ENCODE assay signal across 9 mouse cellular contexts in the genomic region with DNA sequence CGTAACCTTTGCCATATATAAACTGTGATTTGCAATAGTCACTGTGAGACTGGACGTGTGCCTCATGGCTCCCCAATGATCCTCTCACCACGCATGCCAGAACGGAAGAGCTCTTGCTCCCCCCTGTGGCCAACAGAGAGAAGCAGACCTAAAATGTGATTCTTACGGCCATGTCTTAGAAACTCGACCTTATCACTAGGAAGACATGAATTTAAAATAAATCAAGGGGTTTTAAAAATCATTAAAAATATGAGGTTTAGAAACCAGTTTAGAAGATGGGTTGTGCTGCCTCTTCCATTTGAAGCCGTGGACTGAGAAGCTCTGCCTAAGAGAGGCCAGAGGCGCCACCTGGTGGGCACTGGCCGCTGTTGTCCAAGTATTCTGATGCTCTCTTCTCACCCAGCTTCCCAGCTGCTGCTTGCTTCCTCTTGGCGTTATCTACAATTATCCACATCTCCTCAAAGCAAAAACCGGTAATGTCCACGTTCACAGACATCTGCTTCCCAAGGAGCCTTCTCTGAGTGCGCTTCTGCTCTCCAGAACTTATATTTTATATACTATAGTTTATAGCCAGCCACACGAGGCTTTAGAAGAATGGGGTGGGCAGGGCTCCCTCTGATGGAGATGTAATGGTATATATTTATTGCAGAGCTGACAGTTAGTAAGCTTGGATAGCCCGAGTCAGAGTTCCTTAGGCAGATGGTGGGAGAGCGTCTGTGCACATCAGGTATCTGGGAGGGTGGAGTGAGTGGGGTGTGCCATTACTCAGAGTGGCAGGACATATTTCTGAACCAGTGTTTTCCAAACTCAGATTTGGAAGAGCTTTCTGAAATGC. TPM values are rescaled to one million over a fixed set of nuclear protein-coding genes. Genes with fewer than 3 reads are reported as not detected.
DNase-seq lines count a peak whose midpoint lies in the region; ATAC-seq and TF ChIP-seq lines count a peak whose summit lies in the region.
"Had no signal": no experiment of that assay in that cellular context is flagged by ENCODE, and none has a peak within 500 bp of the region (broad histone marks: within the 10 kb centered on the region; RNA-seq: fewer than 3 reads in every experiment).

No protein-coding gene starts in this region.

- peak; percentile 46; the same call in 1 of the 2 replicates for TF ChIP-seq EP300 in CH12.LX (IDR thresholded peaks at IDR 0.05; ENCODE audit: low read length)
- TF ChIP-seq EP300 in heart, postnatal 0 days (IDR thresholded peaks at IDR 0.05; ENCODE audit: low read depth), result no peak
- no peak for TF ChIP-seq EP300 in liver, embryonic 14.5 days (IDR thresholded peaks at IDR 0.05; ENCODE audit: low read depth)

- peak overlapping the region; percentile 41; the same call in 1 of the 2 replicates for H3K27ac ChIP-seq in CH12.LX (ENCODE audit: insufficient read depth, low read depth)
- no peak overlapping the region for H3K27ac ChIP-seq in forebrain, embryonic 12.5 days
- no peak overlapping the region for H3K27ac ChIP-seq in heart, postnatal 0 days (ENCODE audit: low read depth)
- H3K27ac ChIP-seq in liver, embryonic 14.5 days, result no peak overlapping the region
- H3K27ac ChIP-seq in neural tube, embryonic 11.5 days (ENCODE audit: low read depth, low read length), result no peak overlapping the region
- H3K27ac ChIP-seq in stomach, embryonic 16.5 days (ENCODE audit: low read length), result no peak overlapping the region
- H3K27ac ChIP-seq: macrophage had no signal

- peak; percentile 95 to 97 for TF ChIP-seq CTCF in CH12.LX (conservative IDR thresholded peaks at IDR 0.05 in 1 of 2, IDR thresholded peaks at IDR 0.05 in 1 of 2; ENCODE audit: low read depth in 2 of 2, low read length in 2 of 2)
- peak; percentile 69 for TF ChIP-seq CTCF in heart, postnatal 0 days (IDR thresholded peaks at IDR 0.05; ENCODE audit: low read depth)
- TF ChIP-seq CTCF in liver, embryonic 14.5 days (IDR thresholded peaks at IDR 0.05; ENCODE audit: low read depth), result peak; percentile 82

- TF ChIP-seq RAD21 in CH12.LX (IDR thresholded peaks at IDR 0.05; ENCODE audit: low read depth, low read length), result peak; percentile 79

- H3K9ac ChIP-seq in CH12.LX (ENCODE audit: insufficient read depth, low read depth), result peak overlapping the region; percentile 6; the same call in 1 of the 2 replicates
- no peak overlapping the region for H3K9ac ChIP-seq in forebrain, embryonic 12.5 days
- H3K9ac ChIP-seq in heart, postnatal 0 days (replicated peaks; ENCODE audit: low read depth, low read length), result no peak overlapping the region
- H3K9ac ChIP-seq in liver, embryonic 14.5 days (replicated peaks), result no peak overlapping the region
- H3K9ac ChIP-seq in neural tube, embryonic 11.5 days (ENCODE audit: low read length), result no peak overlapping the region
- 0 out of 2 replicates have a peak overlapping the region, but pooled peaks have one; percentile 59 for H3K9ac ChIP-seq in stomach, embryonic 16.5 days (ENCODE audit: low read length)

- peak; percentile 86 for ATAC-seq in forebrain, embryonic 12.5 days (ENCODE audit: low FRiP score)
- peak; percentile 70 for ATAC-seq in heart, postnatal 0 days (ENCODE audit: insufficient read depth, low read depth)
- ATAC-seq in liver, embryonic 14.5 days (ENCODE audit: insufficient read depth), result peak; percentile 60; the same call in 1 of the 2 replicates
- ATAC-seq in neural tube, embryonic 11.5 days (ENCODE audit: insufficient read depth, low FRiP score, low TSS enrichment), result peak; percentile 79
- ATAC-seq in stomach, embryonic 16.5 days (ENCODE audit: insufficient read depth, low FRiP score), result peak; percentile 61; the same call in 1 of the 2 replicates

- no peaks in the 10 kb centered on the region for H3K9me3 ChIP-seq in CH12.LX (replicated peaks; ENCODE audit: low read length)
- no peaks in the 10 kb centered on the region for H3K9me3 ChIP-seq in forebrain, embryonic 12.5 days
- H3K9me3 ChIP-seq in heart, postnatal 0 days (replicated peaks; ENCODE audit: control insufficient read depth, low read length), result no peaks in the 10 kb centered on the region
- H3K9me3 ChIP-seq in liver, embryonic 14.5 days (ENCODE audit: control insufficient read depth, low read length), result no peaks in the 10 kb centered on the region
- no peaks in the 10 kb centered on the region for H3K9me3 ChIP-seq in neural tube, embryonic 11.5 days (ENCODE audit: control insufficient read depth, low read length)
- no peaks in the 10 kb centered on the region for H3K9me3 ChIP-seq in stomach, embryonic 16.5 days (replicated peaks; ENCODE audit: control insufficient read depth, low read length)

- no peaks in the 10 kb centered on the region for H3K79me2 ChIP-seq in CH12.LX (replicated peaks; ENCODE audit: control insufficient read depth, extremely low read depth, insufficient read depth, poor library complexity, severe bottlenecking)

- H3K27me3 ChIP-seq in CH12.LX (replicated peaks), result no peaks in the 10 kb centered on the region
- H3K27me3 ChIP-seq in forebrain, embryonic 12.5 days, result no peaks in the 10 kb centered on the region
- H3K27me3 ChIP-seq in heart, postnatal 0 days (ENCODE audit: control insufficient read depth, insufficient read depth, low read length), result no peaks in the 10 kb centered on the region
- no peaks in the 10 kb centered on the region for H3K27me3 ChIP-seq in liver, embryonic 14.5 days (ENCODE audit: control insufficient read depth, insufficient read depth, low read length)
- no peaks in the 10 kb centered on the region for H3K27me3 ChIP-seq in neural tube, embryonic 11.5 days (ENCODE audit: control insufficient read depth, insufficient read depth, low read length)
- H3K27me3 ChIP-seq in stomach, embryonic 16.5 days (ENCODE audit: control insufficient read depth, insufficient read depth, low read length), result no peaks in the 10 kb centered on the region

- 8% methylated on average over 16 of the region's 16 CpGs for WGBS in forebrain, embryonic 12.5 days
- 2% methylated on average over 16 of the region's 16 CpGs for WGBS in heart, postnatal 0 days
- WGBS in liver, embryonic 14.5 days (ENCODE audit: insufficient replicate concordance), result 6% methylated on average over 16 of the region's 16 CpGs
- 6% methylated on average over 16 of the region's 16 CpGs for WGBS in neural tube, embryonic 11.5 days
- WGBS in stomach, embryonic 16.5 days, result 5% methylated on average over 16 of the region's 16 CpGs

- dilution Hi-C loops in CH12.LX (cut with MboI; ENCODE audit: extremely low pct_ligation_motif_present, extremely low pct_unique_long_range_greater_than_20kb, low sequenced_read_pairs), result loop anchor here (25.0 kb wide), 1 partner anchor 109 kb away; no protein-coding TSS in a partner anchor

- H3K4me1 ChIP-seq in CH12.LX (ENCODE audit: control insufficient read depth in 1 of 2, insufficient read depth in 2 of 2), result peaks cover 5 to 18% of the 10 kb centered on the region in 2 experiments; a peak in 3 of 4 replicates
- no peaks in the 10 kb centered on the region; the same call in 1 of the 2 replicates for H3K4me1 ChIP-seq in forebrain, embryonic 12.5 days
- H3K4me1 ChIP-seq in heart, postnatal 0 days (ENCODE audit: control insufficient read depth, insufficient read depth), result no peaks in the 10 kb centered on the region
- H3K4me1 ChIP-seq in liver, embryonic 14.5 days (replicated peaks; ENCODE audit: control insufficient read depth in 2 of 2, insufficient read depth in 2 of 2, low read length in 1 of 2), result no peaks in the 10 kb centered on the region
- no peaks in the 10 kb centered on the region for H3K4me1 ChIP-seq in neural tube, embryonic 11.5 days (ENCODE audit: control insufficient read depth, insufficient read depth, low read length)
- no peaks in the 10 kb centered on the region; the same call in 1 of the 2 replicates for H3K4me1 ChIP-seq in stomach, embryonic 16.5 days (ENCODE audit: control insufficient read depth, insufficient read depth, low read length)

- H3K4me3 ChIP-seq in CH12.LX (replicated peaks in 1 of 3; ENCODE audit: low read depth in 2 of 3, low read length in 2 of 3, poor library complexity in 1 of 3), result no peak overlapping the region
- H3K4me3 ChIP-seq in forebrain, embryonic 12.5 days (replicated peaks), result peak overlapping the region; percentile 34
- H3K4me3 ChIP-seq in heart, postnatal 0 days (ENCODE audit: low read depth, low read length), result peak overlapping the region; percentile 23; the same call in 1 of the 2 replicates
- H3K4me3 ChIP-seq in liver, embryonic 14.5 days (ENCODE audit: insufficient read depth in 1 of 2, low read depth in 2 of 2, low read length in 2 of 2), result no peak overlapping the region
- H3K4me3 ChIP-seq in neural tube, embryonic 11.5 days (ENCODE audit: low read depth, low read length), result peak overlapping the region; percentile 12; the same call in 1 of the 2 replicates
- peak overlapping the region; percentile 37 for H3K4me3 ChIP-seq in stomach, embryonic 16.5 days (replicated peaks; ENCODE audit: low read length)

- peak overlapping the region; percentile 17; the same call in 1 of the 2 replicates for H3K4me2 ChIP-seq in CH12.LX (ENCODE audit: insufficient read depth, low read depth, poor library complexity, severe bottlenecking)
- H3K4me2 ChIP-seq in forebrain, embryonic 12.5 days, result peak overlapping the region; percentile 59
- peak overlapping the region; percentile 54 for H3K4me2 ChIP-seq in heart, postnatal 0 days (ENCODE audit: low read depth, low read length)
- 0 out of 2 replicates have a peak overlapping the region, but pooled peaks have one; percentile 22 for H3K4me2 ChIP-seq in liver, embryonic 14.5 days (ENCODE audit: low read depth)
- peak overlapping the region; percentile 38 for H3K4me2 ChIP-seq in neural tube, embryonic 11.5 days (ENCODE audit: low read depth)
- peak overlapping the region; percentile 68 for H3K4me2 ChIP-seq in stomach, embryonic 16.5 days (ENCODE audit: low read depth, low read length)

- peak; percentile 96 for DNase-seq in CH12.LX (ENCODE audit: extremely low read depth)
- peak; percentile 60 for DNase-seq in c-Kit-positive CD71-positive TER-119-negative erythroid progenitor cells, embryonic 14.5 days (ENCODE audit: low read depth)
- peak; percentile 82 for DNase-seq in heart, postnatal 0 days (ENCODE audit: low spot score)
- peak; percentile 78 to 94 for DNase-seq in kidney, postnatal 36 days
- peak; percentile 28 to 50 (median 33) for DNase-seq in liver, embryonic 14.5 days (ENCODE audit: low read depth in 3 of 3, low spot score in 3 of 3)
- DNase-seq in neural tube, embryonic 11.5 days (ENCODE audit: low spot score), result peak; percentile 88

- in situ Hi-C loops in CH12.LX (cut with MboI; ENCODE audit: low pct_ligation_motif_present, low pct_unique_long_range_greater_than_20kb, low sequenced_read_pairs), result loop anchor here (5.0 to 25.0 kb wide), 2 partner anchors 41 to 759 kb away; no protein-coding TSS in a partner anchor

- TF ChIP-seq POLR2A in CH12.LX (IDR thresholded peaks at IDR 0.05; ENCODE audit: low read depth, low read length), result peak; percentile 46; the same call in 1 of the 2 replicates

- H3K36me3 ChIP-seq in CH12.LX (replicated peaks in 1 of 2; ENCODE audit: control insufficient read depth in 1 of 2, insufficient read depth in 1 of 2, low read length in 1 of 2), result peaks cover 75 to 94% of the 10 kb centered on the region in 2 experiments
- H3K36me3 ChIP-seq in forebrain, embryonic 12.5 days (replicated peaks), result no peaks in the 10 kb centered on the region
- no peaks in the 10 kb centered on the region for H3K36me3 ChIP-seq in heart, postnatal 0 days (replicated peaks; ENCODE audit: control insufficient read depth, insufficient read depth, low read length)
- no peaks in the 10 kb centered on the region for H3K36me3 ChIP-seq in liver, embryonic 14.5 days (replicated peaks; ENCODE audit: control insufficient read depth, insufficient read depth, low read depth)
- no peaks in the 10 kb centered on the region for H3K36me3 ChIP-seq in neural tube, embryonic 11.5 days (ENCODE audit: control insufficient read depth, insufficient read depth, low read length)
- H3K36me3 ChIP-seq in stomach, embryonic 16.5 days (ENCODE audit: control insufficient read depth, insufficient read depth, low read length), result no peaks in the 10 kb centered on the region

RNA-seq across cellular contexts. Expression of a gene that starts 28.3 kb away (rescaled TPM):
- total RNA-seq in CH12.LX (2012; rRNA removed) (32.0 and 43.8 TPM in 2 replicates), CH12.LX (2014; rRNA removed) (31.0 and 35.8 TPM in 2 replicates)
- polyA plus RNA-seq in CH12.LX (2012; ENCODE audit: insufficient read length, low read depth), result 34.9 and 35.1 TPM in 2 replicates
- 0.20 and 0.23 TPM in 2 replicates for polyA plus RNA-seq in forebrain, embryonic 12.5 days (2016; fragmentation: Nextera tagmentation; extraction: Ambion mirVana)
- total RNA-seq in heart, postnatal 0 days (2014; rRNA removed; ENCODE audit: low replicate concordance), result not detected in 2 replicates
- polyA plus RNA-seq in heart, postnatal 0 days (2015; fragmentation: Nextera tagmentation; extraction: Ambion mirVana), result 0.14 and 0.21 TPM in 2 replicates
- 4.6 and 5.9 TPM in 2 replicates for polyA plus RNA-seq in liver, embryonic 14.5 days (2012; rRNA removed)
- polyA plus RNA-seq in liver, embryonic 14.5 days (2014; fragmentation: Nextera tagmentation; extraction: Ambion mirVana), result 5.5 and 6.5 TPM in 2 replicates
- polyA plus RNA-seq in neural tube, embryonic 11.5 days (2014; fragmentation: Nextera tagmentation; extraction: Ambion mirVana), result 0.28 and 0.49 TPM in 2 replicates
- polyA plus RNA-seq in stomach, embryonic 16.5 days (2015; fragmentation: Nextera tagmentation; extraction: Ambion mirVana), result 2.2 and 2.5 TPM in 2 replicates

RNA-seq across cellular contexts. Expression of a gene that starts 42.8 kb away (rescaled TPM):
- total RNA-seq in CH12.LX (2012; rRNA removed), result not detected in 2 replicates
- not detected in 2 replicates for total RNA-seq in CH12.LX (2014; rRNA removed)
- polyA plus RNA-seq in CH12.LX (2012; ENCODE audit: insufficient read length, low read depth), result not detected in 2 replicates
- 0.14 and 0.33 TPM in 2 replicates for polyA plus RNA-seq in forebrain, embryonic 12.5 days (2016; fragmentation: Nextera tagmentation; extraction: Ambion mirVana)
- 38.9 and 54.8 TPM in 2 replicates for total RNA-seq in heart, postnatal 0 days (2014; rRNA removed; ENCODE audit: low replicate concordance)
- 34.3 and 34.4 TPM in 2 replicates for polyA plus RNA-seq in heart, postnatal 0 days (2015; fragmentation: Nextera tagmentation; extraction: Ambion mirVana)
- polyA plus RNA-seq in liver, embryonic 14.5 days (2012; rRNA removed), result 0.02 TPM in 1 of 2 replicates, not detected in the other
- polyA plus RNA-seq in liver, embryonic 14.5 days (2014; fragmentation: Nextera tagmentation; extraction: Ambion mirVana), result 0.06 TPM in 1 of 2 replicates, not detected in the other
- 1.4 and 2.4 TPM in 2 replicates for polyA plus RNA-seq in neural tube, embryonic 11.5 days (2014; fragmentation: Nextera tagmentation; extraction: Ambion mirVana)
- polyA plus RNA-seq in stomach, embryonic 16.5 days (2015; fragmentation: Nextera tagmentation; extraction: Ambion mirVana), result 1.3 and 1.4 TPM in 2 replicates
- polyA plus RNA-seq: macrophage had no signal

Comparison
In these comparisons a context has a peak if more than half of its experiments do, and no peak if none do; other contexts are left out.
1. DNase-seq: peak in every context shown above with its lines; median percentile 96 in CH12.LX; 88 in neural tube, embryonic 11.5 days; 86 in kidney, postnatal 36 days; 82 in heart, postnatal 0 days; 60 in c-Kit-positive CD71-positive TER-119-negative erythroid progenitor cells, embryonic 14.5 days; 33 in liver, embryonic 14.5 days.
2. H3K4me2 ChIP-seq: peak in every context shown above with its lines; median percentile 68 in stomach, embryonic 16.5 days; 59 in forebrain, embryonic 12.5 days; 54 in heart, postnatal 0 days; 38 in neural tube, embryonic 11.5 days; 22 in liver, embryonic 14.5 days; 17 in CH12.LX.
3. H3K4me3 ChIP-seq: peak in forebrain, embryonic 12.5 days (single experiment), heart, postnatal 0 days (single experiment), neural tube, embryonic 11.5 days (single experiment) and stomach, embryonic 16.5 days (single experiment); none in CH12.LX (0 of 3) and liver, embryonic 14.5 days (0 of 2).
4. H3K9ac ChIP-seq: peak in CH12.LX (single experiment) and stomach, embryonic 16.5 days (single experiment); none in forebrain, embryonic 12.5 days (single experiment), heart, postnatal 0 days (single experiment), liver, embryonic 14.5 days (single experiment) and neural tube, embryonic 11.5 days (single experiment).
5. RNA of a gene that starts 42.8 kb away (polyA plus RNA-seq): 34.3 to 34.4 TPM in heart, postnatal 0 days; 1.4 to 2.4 TPM in neural tube, embryonic 11.5 days, 1.3 to 1.4 TPM in stomach, embryonic 16.5 days, 0.14 to 0.33 TPM in forebrain, embryonic 12.5 days, 0.02 to 0.06 TPM in liver, embryonic 14.5 days and not detected in CH12.LX; every median in the first group is over 10 times any median in the second.
6. Peak in every context shown above with its lines, with median percentiles within 50 percentile points of each other: CTCF ChIP-seq and ATAC-seq.